Mouse (Mus musculus): ENCODE data around the gene Mfap3. TPM values are rescaled to one million over a fixed set of nuclear protein-coding genes. Genes with fewer than 3 reads are reported as not detected.

Mfap3 gene
- total RNA-seq (2021): 10 to 100 TPM; 26.8 to 27.6 TPM

DNA sequence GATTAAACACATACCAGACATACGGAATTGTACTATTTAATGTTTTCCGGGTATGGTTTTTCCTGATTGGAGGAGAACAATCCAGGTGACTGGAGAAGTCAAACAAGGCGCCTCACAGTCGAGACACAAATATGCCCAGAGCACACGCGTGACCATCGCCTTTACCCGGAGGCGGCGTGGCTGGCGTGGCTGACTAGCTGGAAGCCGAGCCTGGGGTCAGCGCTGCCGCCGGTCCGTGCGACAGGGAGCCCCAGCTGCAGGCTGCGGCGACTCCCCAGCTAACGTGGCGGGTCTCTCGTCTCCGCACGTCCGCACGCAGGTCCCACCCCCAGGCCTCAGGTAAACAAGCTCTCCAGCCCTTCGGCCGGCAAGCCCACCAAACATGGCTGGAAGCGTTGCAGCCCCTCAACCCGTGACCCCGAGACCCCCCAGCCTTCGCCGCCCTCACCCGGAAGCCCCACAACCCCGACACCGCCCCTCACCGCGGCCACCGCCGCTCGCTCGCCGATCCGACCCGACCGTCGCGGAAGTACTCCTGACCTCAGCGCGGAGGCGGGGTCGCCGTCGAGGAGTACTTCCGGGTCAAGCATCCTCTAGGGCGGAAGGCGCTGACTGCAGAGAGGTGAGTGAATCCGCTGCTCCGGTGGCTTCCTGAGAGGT, at the start of gene Mfap3, which contains the start of gene Fam114a2:
TSS of gene Mfap3 (plus strand) at position 574 of the 660 bp plus-strand sequence.
TSS of gene Fam114a2 (minus strand) at position 527 of the 660 bp plus-strand sequence.
- peak; percentile 96 for DNase-seq

DNA sequence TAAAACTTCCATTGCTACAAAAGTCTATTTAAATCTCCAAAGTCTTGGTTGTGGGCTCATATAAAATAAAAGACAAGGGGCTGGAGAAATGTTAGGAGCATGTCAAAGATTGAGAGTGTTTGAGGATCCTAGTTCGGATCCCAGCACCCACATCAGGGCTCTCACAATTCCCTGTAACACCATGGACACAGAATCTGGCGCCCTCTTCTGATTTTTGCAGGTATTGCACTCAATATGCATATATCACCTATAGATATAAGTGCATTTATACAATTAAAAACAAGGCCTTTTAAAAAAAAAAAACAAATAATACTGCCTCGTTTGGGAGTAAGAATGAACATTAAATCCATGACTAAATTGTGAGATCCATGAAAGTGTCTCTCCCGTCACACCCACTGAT, 49.8 kb upstream of the Mfap3 start:
- no peak for DNase-seq

GRCm38 (mm10) chr11:57470056-57470455, 48.4 kb upstream of the Mfap3 start:
- DNase-seq: no peak

- DNase-seq: no peak
Observed at GRCm38 (mm10) chr11:57470979-57471378, 47.5 kb upstream of the Mfap3 start.

GRCm38 (mm10) chr11:57474296-57474941, 44.0 kb upstream of the Mfap3 start:
- no peak for DNase-seq

DNA sequence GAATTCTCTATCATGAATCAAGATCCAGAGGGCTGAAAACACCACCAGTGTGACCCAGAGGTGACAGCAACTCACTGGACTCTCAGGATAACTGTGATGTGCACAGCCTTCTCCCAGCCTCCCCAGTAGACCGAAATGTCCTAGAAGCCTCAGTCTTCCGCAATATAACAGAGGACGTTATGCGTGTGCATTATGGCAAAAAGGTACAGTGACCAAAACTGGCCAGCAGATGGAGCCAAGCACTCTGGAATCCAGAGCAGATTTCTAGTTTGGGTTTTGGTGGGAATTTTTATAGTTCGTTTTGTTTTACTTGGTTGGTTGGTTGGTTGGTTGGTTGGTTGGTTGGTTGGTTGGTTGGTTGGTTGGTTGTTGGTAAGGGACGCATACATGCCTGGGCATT, 43.3 kb upstream of the Mfap3 start:
- DNase-seq: peak; percentile 66

DNA sequence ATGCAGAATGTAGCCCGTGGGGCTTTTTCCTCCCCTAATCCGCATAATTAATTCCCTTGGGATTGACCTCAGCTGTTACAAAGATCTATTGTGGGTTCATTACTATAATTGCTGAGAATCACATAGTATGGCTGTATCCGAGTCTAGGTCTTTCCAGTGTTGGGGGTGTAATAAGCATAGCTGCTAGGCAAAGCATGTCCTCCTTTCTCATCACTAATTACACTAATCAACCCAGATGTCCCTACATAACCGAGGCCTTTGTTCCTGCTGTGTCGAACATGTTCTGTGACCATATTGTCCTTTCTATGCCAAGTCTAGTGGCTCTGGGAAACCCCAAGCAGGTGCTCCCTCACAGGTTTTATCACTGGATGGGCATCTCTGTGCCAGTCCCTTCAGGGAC, 40.4 kb upstream of the Mfap3 start:
- no peak for DNase-seq

DNA sequence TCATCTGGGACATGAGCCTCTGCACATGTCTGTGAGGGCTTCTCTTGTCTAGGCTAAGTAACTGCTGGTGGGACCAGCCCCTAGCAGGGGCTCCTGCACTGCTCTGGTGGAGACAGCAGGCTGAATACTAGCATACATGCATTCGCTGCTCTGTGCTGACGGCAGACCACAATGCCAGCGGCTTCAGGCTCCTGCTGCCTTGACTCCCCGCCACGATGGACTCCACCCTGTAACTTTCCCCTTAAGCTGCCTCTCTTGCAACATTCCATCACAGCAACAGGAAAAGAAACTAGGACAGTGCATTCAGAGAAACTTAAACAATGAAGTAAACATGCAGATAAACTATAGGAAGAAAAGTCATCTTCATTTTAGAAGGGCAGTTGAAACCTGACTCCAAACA, 30.0 kb upstream of the Mfap3 start:
- no peak for DNase-seq

DNA sequence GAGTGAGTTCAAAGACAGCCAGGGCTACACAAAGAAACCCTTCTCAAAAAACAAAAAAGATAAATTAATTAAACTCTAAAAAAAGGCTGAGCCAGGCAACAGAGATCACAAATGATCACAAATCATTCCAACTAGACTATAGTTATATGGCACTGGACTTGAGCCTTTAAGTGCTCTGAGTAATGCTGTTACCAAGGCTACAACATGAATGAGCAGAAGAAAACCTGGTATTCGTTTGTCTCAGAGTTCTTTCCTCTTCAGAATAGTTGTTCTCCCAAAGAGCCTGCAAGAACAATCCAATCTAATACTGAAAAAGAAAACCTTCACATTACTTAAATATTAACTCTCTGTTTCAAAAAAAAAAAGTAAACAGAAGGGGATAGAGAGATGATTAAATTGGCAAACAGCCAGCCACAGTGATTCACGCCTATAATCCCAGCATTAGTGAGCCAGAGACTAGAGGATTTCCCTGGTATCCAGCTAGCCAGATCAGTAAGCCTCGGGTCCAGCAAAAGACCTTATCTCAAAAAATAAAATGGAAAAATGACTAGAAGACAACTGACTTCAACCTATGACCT, 21.9 kb upstream of the Mfap3 start:
- no peak for DNase-seq

- DNase-seq: no peak
Observed at GRCm38 (mm10) chr11:57497701-57498100, 20.8 kb upstream of the Mfap3 start.

GRCm38 (mm10) chr11:57498215-57498614, 20.2 kb upstream of the Mfap3 start:
- DNase-seq: no peak

GRCm38 (mm10) chr11:57503155-57503554, 15.3 kb upstream of the Mfap3 start:
- no peak for DNase-seq

- DNase-seq: no peak
Observed at GRCm38 (mm10) chr11:57506899-57507298, 11.6 kb upstream of the Mfap3 start.

- DNase-seq: no peak
Observed at GRCm38 (mm10) chr11:57515218-57515617, 3.2 kb upstream of the Mfap3 start.

DNA sequence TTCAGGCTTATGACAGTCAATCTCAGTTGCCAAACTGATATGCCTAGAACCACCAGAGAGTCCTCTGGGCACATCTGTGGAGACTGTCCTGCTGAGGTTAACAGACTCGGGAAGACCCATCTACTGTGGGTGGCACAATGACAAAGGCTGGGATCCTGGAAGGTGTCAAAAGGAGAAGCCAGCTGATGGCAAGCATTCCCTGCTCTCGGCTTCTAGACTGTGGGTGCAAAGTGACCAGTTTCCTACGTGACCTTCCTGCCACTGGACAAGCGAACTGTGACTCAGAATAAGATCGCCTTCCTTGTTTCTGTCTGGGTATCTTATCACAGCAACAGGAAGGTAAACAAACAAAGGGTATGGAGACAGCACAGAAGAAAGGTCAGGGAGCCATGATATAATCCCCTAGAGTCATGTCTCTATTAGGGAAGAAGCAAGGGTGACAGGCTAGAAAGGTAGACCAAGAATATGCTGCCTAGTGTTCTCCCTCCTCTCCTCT, 1.5 kb upstream of the Mfap3 start:
- no peak for DNase-seq

DNA sequence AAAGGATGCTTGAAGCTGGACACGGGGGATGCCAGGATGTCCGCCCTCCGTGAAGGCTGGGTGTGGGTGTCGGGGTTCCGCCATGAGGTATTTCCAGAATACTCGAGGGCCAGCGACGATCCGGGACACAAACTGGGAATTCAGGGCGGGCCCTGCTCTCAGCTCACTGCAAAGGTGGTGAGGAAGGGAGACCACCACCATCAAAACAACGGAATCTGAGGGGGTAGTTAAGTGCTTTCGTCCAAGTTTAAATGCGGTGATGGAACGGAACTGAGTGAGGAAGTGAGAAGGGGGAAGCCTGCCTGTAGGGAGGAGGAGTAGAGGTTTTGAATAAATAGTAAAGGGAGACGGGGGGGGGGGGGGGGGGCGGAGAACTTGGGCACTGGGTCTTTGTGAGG, 286 bp downstream of the Mfap3 start:
- no peak for DNase-seq

DNA sequence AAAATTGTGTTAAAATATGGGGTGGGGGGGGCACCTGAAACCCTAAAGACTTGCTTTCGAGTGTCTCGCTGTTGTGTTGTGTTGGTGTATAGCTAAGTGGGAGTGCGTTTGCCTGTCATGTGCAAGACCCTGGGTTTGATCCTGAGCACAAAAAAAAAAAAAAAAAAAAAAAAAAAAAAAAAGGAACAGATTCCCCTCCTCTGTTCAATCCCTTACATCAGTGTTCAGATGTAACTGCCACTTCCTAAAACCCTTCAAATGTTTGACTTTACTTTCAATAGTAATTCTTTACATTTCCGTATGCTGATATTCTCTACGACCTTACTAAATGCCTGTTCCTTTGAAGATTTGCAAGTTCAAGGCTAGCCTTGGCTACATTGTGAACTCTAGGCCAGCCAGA, 840 bp downstream of the Mfap3 start:
- DNase-seq: no peak

- no peak for DNase-seq
Observed at GRCm38 (mm10) chr11:57521206-57521605, 2.7 kb downstream of the Mfap3 start.

DNA sequence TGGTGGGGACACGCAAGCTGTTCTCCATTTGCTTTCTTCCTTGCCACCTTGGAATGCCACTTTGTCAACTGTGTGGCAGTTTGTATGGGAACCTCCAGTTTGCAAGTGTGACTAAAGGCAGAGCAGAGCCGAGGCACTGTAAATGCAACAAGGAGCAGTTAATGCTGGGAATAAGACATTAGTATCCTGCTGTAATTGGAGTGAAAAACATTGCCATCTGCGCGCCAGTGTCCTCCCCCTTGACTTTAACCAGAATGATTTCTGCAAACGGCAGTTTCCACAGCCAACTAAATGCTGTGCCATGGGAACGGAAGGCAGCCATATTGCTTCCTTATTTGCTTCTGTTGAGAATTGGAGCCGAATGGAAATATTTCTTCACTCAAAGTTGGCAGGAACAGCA, 3.6 kb downstream of the Mfap3 start:
- no peak for DNase-seq

DNA sequence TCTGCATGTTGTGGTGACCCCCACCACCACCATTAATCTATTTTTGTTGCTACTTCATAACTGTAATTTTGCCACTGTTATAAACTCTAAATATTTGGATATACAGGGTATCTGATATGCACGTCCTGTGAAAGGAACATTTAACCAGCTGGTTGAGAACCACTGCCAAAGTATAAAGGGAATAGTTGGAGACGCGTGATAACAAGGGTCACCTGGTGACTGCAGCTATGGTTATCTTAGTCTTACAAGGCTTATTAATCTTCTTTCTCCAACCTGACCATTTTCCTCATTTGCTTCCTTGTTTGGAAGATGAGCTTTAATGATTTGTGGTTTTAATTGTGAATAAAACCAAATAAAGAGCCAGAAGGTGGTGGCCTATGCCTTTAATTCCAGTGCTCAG, 5.0 kb downstream of the Mfap3 start:
- DNase-seq: no peak

DNA sequence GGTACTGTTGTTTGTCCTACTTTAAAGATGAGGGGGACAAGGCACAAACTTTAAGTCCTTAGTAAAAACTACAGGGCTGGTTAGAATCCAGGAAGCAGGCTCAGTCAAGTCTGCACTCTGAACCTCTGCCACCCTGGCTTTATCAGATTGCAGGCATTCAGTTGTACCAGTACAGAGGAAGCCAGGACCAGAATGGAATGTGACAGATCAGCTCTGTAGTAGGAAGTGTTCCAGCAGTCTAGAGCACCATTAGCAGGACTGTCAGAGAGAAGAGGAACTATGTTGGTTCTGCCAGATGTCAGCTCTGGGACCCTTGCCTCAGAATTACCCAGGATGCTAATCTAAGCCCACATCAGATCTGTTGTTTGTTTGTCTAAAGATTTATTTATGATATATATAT, 6.1 kb downstream of the Mfap3 start:
- DNase-seq: no peak

- no peak for DNase-seq
Observed at GRCm38 (mm10) chr11:57525900-57526299, 7.4 kb downstream of the Mfap3 start.

- no peak for DNase-seq
Observed at GRCm38 (mm10) chr11:57527506-57527905, 9.0 kb downstream of the Mfap3 start.

DNA sequence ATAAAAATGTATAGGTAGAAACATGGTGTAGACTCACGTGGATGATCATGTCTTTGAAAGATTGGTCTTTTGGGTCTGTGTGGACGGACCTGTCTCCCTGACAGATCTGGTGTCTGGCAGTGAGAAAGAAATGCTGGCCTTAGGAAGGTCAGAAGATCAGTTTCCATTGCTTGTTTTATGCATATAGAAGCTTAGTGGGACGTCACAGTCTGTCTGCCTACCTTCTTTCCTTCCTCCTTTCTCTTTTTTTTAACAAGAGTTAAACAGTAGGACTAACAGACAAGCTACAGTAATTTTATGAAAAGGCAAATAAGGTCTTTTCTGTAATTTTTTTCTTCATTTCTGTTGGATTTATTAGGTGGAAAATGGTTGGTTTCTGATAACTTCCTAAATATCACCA, 10.6 kb downstream of the Mfap3 start:
- DNase-seq: no peak
